Mouse (Mus musculus) ovary, postnatal 36 days (tissue): ENCODE measurements around the gene Prdm15.

Experiments
- DNase-seq: peaks from one replicate; pipeline ENCODE4 v3.0.0; 2022; ENCODE audit warnings: low spot score, mixed read lengths

Prdm15 gene

DNA sequence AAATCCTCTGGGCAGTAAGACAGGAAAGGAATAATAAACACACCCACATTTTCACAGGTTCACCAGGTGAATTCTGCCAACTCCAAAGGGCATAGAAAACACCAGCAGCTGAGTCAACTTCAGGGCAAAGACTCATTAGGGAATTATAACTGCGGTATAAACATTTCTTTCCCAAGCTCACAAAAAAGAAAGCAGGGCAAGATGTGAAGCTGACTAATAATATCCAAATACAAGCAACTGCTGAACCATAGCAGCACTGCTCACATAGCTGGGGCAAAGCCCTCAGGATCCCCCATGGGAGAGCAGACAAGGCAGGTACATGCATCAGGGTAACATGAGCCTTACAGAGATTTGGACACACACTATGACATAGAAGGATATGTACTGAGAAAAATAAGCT lies 34.2 kb downstream of the Prdm15 start:
- no peak for DNase-seq

DNA sequence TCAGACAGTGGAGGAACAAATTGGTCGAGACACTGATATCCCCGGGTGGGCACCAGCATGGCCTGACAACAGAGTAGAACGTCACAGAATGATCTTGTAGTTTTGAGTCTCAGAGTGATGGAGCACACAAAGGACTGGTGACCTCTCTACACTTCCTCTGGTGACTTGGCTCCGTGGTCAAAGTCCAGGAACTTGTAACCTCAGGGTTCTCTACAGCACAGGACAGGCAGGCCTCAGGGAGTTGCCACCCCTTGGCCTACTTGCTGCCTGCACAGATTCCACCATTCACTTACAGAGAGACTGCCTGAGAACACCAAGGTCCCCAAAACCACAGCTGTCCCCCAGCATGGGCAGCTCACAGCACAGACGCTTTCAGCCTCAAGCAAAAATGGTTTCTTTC lies 36.4 kb downstream of the Prdm15 start:
- no peak for DNase-seq

DNA sequence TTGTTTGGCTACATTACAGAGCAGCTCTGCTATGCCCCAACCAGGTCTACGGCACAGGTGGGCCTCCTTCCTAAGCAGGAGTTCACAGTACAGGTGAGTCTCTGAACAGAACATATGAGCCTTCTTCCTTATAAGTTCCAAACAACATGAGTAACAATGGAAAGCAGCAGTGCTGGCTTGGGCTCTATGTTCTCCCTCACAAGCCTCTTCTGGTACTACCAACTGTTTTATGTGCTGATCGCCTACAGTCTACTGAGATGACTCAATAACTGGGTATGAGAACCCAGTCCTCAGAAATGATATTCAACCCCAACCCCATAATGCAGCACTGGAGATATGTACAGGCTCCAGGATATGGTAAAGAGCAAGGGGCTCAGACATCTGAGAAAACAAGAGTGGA lies 37.6 kb downstream of the Prdm15 start:
- no peak for DNase-seq

DNA sequence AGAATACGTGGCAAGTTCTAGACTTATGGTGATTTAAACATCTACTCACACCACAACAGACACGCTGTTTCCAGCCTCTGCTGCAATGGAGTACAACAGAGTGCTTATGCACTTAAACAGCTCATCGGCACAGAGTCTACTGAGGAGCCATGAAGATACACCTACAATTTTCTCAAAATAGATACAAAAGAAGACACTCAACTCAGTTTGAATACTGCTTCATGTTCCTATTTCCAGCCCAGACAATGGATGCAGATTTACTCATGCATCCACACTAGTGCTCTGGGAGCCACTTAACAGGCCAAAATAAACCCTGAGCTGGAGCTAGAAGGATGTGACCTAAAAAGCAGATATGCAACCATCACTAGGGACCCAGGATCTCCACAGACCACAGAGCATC lies 42.8 kb downstream of the Prdm15 start:
- no peak for DNase-seq

DNA sequence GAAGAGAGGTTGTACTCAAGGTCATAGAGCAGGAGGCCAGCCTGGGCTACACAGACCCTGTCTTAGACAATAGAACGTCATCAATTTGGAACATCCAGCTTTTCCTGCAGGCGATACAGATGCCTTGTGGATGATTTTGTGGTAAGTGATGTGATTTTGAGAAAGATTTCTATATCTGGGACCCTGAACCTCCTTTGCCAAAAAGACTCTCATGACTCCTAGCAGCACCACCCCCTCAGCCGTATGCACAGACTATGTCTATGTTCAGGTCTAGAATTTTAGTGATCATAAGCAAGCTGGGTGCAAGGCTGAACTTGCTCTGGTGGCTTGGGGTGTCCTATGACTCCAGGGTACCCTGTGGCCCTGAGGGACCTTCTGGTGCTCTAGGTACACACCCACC lies 46.0 kb downstream of the Prdm15 start:
- no peak for DNase-seq

DNA sequence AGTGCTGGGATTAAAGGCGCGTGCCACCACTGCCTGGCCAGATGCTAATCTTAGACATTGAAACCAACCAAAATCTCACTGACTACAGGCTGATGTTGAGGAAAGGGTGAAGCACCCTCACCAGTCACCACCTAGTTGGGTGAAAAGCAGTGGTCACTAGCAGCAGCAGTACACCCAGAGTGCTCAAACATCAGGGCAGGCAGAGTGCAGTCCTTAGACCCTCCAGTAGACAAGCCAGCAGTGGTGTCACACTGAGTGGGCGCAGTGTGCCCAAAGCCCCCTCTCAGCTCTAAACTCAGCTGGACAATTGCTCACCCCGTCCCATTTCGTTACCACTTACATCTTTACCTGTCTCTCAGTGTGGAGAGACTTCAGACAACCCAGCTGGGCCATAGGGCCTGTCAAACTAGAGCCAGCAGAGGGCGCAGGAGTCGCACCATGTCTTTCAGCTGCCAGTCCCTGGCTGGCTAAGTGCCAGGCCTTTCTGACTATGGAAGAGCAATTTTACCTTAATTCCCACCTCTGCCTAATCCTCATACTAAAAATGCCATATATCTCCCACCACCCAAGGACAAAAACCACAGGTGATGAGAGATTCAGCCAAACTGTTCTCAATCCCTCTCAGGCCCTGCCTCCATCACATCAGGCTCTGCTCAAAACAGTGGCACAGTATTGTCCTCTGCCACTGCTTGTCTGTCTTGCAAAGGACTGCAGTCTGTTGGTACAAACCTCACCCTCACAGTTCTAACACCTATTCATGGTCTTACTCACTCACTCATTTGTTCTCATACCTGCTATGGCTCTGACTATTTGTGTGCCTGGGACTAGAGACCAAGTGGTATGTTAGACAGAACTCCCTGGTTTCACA lies 46.7 kb downstream of the Prdm15 start:
- DNase-seq, result peak; percentile 78

DNA sequence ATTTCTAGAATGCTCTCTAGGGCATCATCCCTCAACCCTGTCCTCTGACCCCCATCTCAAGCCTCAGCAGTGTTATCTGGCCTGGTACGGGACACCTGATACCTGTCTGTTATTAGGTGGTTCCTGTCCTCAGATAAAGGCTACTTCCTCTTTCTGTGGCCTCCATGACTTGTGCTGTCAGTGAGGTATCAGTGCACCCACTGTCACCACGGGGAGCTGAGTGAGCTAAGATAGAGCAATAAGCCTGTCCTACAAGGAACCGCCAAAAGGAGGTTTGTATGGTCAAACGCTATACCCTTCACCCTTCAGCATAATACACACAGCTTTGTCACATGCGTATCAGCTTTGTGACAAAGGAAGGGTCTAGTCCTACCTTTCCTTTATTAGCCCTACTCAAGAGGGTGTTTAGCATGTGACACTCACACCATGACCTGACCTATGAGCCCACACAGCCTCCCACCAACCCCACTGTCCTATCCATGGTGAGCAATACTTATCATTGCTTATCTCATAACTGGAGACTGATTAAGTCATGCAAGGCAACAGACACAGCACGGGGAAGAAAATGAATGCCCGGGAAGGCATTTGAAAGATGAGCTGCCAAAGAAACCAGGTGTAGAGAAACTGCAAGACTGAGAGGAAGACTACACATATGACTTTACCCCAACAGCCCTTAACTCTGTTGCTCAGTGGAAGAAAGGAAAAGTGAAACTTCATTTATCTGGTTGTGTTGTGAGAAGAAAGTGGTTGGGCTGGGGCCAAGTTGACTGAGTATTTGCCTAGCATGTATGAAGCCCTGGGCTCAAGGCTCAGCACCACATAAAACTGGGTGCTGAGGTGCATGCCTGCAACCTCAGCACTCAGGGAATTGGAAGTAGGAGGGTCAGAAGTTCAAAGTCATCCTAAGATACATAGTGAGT lies 53.4 kb downstream of the Prdm15 start:
- no peak for DNase-seq

DNA sequence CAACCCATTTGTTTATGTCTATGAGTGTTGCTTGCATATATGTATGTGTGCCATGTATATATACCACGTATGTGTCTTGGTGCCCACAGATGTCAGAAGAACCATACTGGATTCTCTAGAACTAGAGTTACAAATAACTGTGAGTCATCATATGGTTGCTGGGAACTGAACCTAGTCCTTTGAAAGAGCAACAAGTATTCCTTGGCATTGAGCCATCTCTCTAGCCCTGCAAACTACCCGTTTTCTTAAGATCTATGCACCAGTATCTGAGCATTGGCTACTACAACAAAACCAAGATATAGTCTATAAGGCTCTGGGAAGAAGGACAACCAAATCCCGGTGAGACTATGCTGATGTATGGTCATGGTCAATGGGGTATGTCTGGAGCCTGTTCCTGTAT lies 54.4 kb downstream of the Prdm15 start:
- no peak for DNase-seq

DNA sequence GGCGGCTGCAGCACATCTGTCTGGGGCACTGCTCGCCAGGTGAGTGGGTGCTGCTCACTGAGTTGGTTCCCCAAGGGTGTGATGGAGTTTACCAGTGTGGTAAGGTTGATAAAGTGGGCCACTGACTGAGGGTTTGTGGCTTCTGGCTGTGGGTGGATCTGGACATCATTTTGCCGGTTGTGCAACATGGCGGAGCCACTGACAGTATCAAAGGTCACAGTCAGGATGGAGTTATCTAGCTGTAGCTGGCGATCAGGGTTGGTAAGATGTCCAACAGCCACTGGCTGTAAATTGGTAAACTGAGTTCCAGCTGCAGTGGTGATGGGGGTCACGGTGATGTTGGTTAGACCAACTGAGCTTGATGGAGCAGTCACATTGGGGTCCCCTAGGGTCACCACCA lies 57.4 kb downstream of the Prdm15 start:
- DNase-seq, result no peak

DNA sequence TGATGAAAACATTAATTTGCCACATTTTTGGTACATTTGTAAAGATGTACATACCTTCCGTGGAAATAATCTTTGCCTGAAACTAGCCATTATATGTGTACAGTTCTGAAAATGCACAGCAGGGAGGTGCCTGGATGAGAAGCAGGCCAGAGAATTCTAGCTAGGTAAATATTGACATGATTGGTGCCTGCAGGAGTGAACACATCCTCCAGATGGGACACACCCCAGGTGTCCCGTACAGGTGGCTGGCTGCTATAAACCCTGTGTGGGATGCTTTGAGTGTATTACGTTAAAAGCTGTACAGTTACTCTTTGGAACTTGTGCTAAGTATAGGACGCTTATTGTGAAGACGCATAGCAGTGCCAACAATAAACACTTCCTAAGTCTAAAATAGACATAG lies 68.6 kb downstream of the Prdm15 start:
- no peak for DNase-seq

DNA sequence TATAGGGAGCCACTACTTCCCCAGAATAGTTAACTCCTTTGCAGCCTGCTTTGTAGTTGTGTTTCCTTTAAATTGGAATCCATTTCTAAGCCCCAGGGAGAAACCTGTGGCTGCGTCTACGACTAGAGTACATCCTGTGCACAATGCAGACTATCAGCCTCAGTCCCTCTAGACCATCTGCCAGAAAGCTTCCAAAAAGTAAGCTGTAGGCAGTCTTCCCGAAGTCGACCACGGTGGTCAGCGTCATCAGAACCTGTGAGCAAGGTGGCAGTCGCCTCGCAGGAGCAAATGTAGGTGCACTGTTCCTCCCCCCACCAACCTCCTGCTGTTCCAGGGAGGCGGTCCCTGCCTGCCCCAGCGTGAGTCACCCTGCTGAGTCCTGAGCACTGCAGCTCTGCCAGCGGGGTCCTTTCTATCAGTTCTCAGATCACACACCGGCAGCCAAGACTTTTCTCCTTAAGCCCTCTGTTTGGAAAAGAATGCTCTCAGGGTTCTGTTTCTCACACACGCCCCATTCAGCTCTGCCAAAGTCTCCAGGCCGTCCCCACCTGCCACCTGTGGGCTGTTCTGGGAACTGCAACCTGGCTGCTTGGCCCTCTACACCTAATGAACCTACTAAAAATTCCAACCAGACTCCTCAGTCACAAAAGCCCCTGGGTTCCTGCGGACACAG lies 73.2 kb downstream of the Prdm15 start:
- DNase-seq, result peak; percentile 80

DNA sequence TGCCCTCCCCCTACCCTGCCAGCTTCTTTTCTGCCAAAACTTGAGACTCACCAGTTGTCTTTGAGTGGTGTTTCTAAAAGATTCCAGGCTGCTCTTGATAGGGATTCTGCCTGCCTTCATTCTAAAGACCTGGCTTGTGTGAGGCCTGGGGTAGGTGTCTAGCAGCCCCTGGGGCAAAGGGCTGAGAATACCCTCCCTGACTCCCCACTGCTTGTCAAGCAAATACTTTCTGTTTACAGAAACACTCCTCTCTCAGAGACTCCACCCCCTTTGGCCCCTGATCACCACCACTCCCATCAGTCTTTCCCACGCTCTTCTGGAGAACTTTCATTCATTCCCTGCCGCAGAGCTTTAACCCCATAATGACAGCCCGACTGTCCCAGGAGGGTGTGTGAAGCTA lies 85.1 kb downstream of the Prdm15 start:
- DNase-seq, result no peak

DNA sequence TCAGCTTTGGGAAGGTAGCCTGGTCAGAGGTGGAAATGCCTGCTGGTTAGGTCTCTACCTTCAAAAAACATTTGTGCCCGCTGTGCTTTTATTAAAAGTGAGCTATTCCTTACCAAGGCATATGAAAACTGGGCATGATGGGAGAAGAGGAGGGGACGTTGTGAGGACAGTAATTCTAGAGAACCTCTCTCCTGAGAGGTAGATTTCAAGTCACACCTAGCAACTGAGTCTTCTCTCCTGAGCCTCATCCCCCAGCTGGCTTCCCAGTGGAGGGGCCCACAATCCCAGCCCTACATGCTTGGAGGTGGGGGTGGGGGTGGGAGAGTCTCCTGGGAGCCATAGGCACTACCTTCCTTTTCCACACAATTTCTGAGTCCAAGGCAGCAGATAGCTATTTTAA lies 87.0 kb downstream of the Prdm15 start:
- no peak for DNase-seq

DNA sequence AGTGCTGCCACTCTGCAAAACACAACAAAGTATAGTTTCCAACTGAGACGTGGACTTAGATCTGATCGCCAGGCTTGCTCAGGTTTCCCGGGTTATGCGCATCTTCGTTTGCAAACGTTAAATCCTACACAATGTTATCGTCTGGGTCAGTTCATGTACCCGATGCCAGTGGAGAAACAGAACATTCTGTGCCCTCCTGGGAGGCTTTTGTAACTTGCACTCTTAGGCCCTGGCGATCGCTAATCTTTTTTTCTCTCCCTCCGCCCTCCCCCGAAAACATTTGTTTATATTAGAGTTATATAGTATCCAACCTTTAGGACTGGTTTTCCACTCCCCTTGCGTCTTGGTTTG lies 87.7 kb downstream of the Prdm15 start:
- no peak for DNase-seq

DNA sequence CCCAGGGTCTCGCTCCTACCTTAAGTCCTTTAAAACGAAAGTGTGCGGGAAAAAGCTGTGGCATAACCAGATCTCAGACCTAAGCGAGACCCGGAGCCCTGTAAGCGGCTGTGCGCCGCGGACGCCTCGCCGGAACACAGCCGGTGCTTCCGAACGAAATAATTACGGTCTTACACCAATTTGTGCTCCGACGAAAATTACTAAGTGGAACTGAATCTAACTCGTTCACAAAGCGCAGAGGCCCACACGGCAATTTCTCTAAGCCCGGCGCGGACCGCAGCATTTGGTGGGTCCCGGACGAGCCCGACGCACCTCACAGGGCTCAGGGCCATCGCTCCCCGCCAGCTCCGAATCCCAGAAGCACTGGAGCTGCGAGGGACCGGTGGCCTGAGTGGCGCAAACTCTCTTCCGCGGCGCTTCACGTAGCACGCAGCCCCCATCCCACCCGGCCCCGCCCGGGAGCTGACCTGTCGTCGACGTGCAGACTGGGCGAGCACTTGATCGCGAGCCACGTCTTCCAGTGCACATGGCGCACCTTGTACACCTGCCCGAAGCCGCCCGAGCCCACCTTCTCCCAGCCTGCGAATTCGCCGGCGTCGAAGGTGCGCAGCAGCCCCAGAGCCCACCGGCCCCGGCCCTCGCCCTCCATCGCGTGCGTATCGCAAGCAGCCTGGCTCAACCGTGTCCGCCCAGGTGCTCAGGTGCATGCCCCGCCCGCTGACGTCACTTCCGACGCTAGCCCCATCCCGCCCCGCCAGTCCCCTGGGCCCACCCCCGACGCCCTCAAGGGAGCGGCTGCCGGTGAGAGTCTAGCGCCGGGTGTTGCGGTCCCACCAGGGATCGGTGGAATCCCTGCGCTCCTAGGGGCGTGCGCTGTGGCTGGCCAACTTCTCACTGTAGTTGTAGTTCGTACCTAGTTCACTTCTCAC lies 88.3 kb downstream of the Prdm15 start, which contains the start of gene Ripk4:
TSS of gene Ripk4 (minus strand) at position 727 of the 929 bp plus-strand sequence.
- DNase-seq, result peak; percentile 43

DNA sequence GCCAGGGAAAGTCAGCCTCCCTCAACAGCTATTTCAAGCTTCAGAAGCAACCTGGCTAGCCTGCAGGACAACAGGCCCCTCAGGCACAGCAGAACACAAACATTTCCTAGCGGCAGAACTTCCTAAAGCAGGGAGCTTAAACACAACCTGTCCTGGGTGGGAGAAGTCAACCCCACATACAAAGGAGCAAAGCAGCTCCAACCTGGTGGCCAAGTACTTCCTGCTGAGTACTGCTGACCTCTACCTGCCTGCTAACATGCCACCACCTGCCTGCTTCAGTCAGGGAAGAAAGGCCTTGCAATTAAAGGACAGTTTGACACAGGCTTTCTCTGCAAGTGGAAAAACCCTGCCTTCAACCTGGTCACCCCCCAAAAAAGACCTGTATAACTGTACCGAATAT lies 89.9 kb downstream of the Prdm15 start:
- no peak for DNase-seq

DNA sequence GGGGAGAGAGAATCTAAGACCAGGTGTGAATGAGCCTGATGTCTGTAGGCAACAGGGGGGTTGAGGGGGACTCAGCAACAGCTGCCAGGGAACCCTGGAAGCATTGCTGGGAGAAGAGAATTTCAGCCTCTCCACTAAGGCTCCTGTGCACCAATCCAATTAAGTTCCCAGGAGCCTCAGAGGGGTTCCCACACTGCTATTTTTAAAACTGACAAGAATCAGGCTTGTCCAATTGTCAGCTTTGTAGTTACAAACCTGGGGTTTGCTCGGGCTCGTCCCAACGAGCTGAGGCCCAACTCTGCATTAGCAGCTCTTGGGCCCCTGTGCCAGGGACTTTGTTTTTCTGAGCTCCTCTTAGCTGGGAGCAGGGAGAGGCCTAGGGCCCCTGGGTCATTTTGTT lies 92.0 kb downstream of the Prdm15 start:
- DNase-seq, result no peak

DNA sequence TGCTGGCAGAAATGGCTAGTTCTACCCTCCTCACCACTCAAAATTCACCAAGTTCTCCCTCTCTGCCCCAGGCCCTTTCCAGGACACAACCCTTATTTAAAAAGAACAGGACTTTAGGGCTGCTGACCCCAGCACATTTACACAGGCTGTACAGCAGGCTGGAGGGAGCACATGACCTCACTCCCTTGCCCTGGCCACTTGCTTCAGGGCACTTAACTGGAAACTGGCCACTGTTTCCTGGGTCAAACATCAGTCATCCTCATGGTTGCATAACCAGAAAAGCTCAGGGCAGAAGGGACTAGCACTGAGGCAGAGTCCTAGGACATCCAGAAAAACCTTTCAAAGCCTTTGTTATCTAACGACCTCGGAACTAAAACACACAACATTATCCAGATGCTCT lies 93.4 kb downstream of the Prdm15 start:
- DNase-seq, result no peak

DNA sequence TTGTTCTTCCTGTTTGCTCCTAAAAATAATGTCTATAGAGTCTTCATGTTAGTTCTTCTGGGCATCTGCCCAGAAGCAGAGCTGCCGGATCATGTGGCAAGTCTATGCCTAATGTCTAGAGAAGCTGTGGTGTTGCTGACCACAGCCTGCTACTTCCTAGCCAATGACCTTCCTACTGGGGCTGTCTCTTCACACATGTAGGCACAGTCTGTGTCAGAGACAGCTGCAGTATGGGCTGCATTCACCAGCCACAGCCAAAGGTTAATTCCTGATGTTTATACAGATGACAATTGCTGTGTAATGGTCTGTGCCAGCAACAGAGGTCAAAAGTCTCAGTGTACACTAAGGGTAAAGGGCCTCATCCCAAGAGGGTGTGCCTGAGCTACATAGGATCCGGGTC lies 95.2 kb downstream of the Prdm15 start:
- DNase-seq, result no peak

DNA sequence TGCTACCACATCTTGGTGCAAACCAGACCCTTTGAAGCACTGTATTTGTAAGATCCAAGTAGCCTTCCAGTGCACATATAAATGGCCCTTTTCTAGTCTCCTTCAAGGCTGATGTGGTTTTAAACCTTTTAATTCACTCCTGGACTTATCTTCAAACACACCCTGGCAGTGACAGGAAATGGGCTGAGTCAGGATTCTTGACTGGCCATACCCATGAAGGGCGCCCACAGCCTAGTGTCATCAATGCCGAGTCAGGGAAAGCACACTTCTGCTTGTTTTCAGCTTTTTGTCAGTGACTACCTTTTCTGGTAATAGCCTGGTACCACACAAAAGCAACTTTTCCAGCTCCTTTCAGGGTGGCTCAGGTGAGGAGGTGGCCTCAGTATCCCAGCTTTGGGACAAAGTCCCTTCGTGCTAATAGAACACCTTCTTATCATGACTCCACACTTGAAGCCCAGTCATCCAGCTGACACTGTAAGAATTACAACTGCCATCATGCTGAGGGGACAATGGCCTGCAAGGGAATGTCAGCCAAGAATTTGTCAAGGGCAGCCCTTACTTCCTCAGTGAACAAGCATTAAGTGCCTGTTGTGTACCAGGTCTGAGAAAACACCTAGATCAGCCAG lies 99.2 kb downstream of the Prdm15 start:
- DNase-seq, result no peak

DNA sequence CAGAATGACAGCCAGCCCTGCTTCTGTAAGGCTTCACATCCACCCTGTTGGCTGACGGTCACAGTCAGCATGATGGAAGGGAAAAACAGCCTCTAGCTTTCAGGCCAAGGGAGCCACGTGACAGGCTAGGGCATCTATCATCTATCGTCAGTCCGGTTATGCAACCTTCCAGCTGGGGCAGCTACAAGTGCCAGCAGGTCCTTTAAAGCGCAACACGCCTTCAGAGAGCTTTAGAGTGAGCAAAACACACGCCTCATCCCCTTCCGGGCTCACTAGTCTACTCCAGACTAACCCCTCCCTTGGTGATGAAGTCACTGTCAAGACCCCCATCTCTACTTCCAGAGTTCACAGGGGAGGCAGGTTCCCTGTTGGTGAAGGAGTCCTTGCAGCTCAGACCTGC lies 99.8 kb downstream of the Prdm15 start:
- peak; percentile 44 for DNase-seq
